Mouse (Mus musculus) left cerebral cortex, postnatal 14 days (tissue): ENCODE measurements around the gene Bnc1. TPM values are rescaled to one million over a fixed set of nuclear protein-coding genes. Genes with fewer than 3 reads are reported as not detected.

Source experiments
- DNase-seq, 2 experiments: peaks; one replicate each; pipeline ENCODE4 v3.0.0; 2021 to 2022; ENCODE audit warnings: low spot score in 2 of 2, mixed read lengths in 1 of 2
- intact Hi-C: fragments of 180-260 bp; cut with DNase I; formaldehyde crosslinking; loops from one replicate; pipeline ENCODE4 v1.15.1; 2025
- long read RNA-seq, 2 experiments: library from polyadenylated mRNA; stranded (forward); transcript quantifications; one replicate each; pipeline ENCODE4 v2.0.0; 2021
- total RNA-seq, 2 experiments: library from RNA; stranded (reverse); gene quantifications; 2 replicates each; pipeline ENCODE4 v1.2.3; 2021

Gene Bnc1
- total RNA-seq: not detected
- long read RNA-seq, experiment 1: 0 reads
- long read RNA-seq, experiment 2: 0 reads

GRCm38 (mm10) chr7:81992131-81993061, at the start of gene Bnc1:
Gene Bnc1, minus strand, starts transcription at chr7:81992292.
- DNase-seq: no peak
- intact Hi-C loops: no loop called here

- intact Hi-C loops: no loop called here
- no peak for DNase-seq
Observed at GRCm38 (mm10) chr7:82033347-82033746, 41.3 kb upstream of the Bnc1 start.

DNA sequence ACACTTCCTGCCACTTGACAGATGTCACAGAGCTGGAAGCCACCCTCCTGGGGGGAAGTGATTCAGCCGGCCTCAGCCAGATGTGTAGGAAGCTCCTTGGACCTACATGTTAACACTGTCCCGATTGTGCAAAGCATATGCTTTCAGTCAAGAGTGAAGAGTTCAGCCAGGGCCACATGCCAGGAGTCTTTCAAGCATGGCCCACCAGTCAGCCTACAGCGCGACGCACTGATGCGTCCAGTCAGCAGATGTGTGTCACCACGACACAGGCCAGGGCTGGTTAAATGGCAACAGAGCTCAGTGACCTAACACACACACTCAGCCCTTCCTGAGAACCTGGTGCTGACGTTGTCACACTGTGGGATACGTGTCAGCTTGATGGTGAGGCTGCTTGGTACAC, 37.6 kb upstream of the Bnc1 start:
- intact Hi-C loops: no loop called here
- no peak for DNase-seq

DNA sequence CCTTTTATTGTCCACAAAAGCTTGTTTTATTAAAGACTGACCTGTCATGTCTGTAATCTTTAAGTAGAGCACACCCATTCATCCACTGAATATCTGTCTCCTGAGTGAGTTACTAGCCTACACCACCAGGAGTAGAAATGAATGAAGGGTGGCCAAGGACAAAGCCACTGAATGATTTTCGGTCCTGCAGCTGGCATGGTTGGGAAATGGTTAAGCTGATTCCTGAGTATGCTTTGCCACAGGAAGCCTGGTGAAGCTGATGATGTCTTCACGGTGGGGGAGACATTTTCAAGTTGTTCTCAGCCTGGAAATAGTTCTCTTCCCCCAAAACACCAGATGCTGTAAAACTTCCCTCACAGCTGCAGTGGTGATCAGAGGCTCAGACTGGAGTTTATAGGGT, 33.7 kb upstream of the Bnc1 start:
- intact Hi-C loops: no loop called here
- DNase-seq: peak in 1 of 2 experiments; percentile 17

GRCm38 (mm10) chr7:82023676-82024075, 31.6 kb upstream of the Bnc1 start:
- intact Hi-C loops: no loop called here
- DNase-seq: no peak

DNA sequence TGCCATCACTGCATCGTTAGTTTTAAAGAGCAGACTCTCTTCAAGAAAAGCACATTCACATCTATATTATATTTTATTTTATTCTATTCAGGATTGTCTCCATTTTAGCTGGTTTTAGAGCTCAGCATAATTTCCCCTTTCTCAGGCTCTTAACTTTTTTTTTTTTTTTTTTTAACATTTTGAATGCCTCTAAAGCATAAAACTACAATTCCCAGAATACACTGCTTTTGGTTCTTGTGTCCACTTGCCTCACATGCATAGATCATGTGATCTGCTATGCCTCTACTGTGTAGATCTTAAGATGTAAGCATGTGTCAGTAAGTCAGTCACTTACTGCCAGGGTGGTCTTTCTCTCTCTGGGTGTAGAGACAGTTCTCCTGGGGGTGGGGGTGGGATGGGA, 30.3 kb upstream of the Bnc1 start:
- intact Hi-C loops: no loop called here
- DNase-seq: no peak

DNA sequence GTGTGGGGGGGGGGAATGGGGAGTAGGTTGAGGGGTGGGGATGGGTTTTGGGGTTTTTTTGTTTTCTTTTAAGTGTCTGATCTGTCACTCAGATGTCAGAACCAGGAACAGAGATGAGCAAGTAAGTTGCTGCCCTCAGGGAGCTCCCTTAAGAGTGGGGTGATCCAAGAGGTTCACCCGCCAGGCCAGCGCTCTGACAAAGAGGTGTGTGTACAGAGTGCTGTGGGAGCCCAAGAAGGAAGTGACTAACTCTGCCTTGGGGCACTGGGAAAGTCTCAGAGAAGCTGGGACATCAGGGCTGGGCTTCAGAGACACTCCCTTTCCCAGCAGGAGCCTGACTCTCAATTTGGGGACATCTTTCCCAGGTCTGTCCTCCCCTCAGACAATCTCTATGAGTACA, 25.9 kb upstream of the Bnc1 start:
- intact Hi-C loops: no loop called here
- DNase-seq: no peak

DNA sequence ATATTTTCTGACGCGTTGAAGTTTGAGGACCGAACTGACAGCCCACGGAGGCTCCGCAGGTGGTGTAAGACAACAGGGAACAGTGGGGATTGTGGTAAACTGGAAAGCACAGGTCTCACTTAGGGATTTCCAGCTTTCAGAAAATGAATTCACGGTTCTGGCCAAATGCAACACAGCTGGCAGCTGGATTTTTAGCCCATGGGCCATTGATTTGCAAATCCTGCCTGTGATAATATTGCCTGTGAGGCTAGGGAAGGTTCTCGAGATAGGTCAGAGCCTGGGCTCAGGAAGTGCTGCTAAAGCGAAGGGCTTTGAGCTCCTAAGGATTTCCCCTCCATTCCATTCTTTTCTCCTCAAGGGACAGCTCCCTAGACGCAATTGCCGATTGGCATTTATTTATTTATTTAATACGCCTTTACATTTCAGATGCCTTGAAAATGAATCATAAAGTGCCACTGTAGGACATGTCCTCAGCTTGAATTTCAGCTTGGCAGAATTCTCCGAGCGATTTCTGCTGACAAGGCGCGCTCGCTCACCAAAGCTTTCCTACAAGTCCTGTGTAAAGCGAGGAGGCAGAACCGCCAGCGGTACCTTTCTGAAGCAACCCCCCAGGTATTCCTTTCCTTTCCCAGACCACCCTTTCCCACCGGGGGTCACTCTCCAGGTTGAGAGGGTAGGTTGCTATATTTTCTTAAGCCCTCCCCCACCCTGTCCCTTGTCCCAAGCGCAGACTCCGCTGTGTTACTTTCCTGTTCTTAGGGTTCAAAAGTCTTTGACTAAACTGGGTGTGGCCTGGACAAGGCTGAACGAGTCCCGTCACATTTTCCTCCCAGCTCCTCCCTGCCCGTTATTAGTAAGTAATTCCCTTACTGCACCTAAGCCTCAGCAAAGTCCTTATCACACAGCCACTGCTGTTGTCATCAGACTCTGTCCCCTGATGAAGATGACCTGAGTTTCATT, 24.9 kb upstream of the Bnc1 start:
- DNase-seq: peak in 1 of 2 experiments; percentile 16
- intact Hi-C loops: no loop called here

- intact Hi-C loops: no loop called here
- DNase-seq: no peak
Observed at GRCm38 (mm10) chr7:82012472-82012871, 20.4 kb upstream of the Bnc1 start.

GRCm38 (mm10) chr7:82011534-82012401, 19.7 kb upstream of the Bnc1 start:
- intact Hi-C loops: no loop called here
- DNase-seq: no peak

DNA sequence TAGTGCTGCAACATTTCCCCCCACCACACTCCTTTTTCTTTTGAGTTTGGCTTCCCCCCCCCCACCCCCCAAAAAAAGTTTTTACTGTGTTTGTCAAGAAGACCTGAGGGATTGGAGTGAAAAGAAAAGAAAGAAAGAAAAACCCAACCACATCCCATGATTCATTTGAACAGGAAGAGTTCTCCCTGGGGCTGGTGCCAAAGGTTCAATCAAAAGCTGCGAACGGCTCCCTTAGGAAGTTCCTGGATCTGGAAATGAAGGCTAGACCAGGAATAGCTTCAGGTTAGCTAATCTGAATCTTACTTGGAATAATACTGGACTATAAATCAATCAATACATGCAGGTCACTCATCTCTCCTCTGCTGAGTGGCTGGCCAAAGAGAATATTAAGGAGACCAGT, 15.1 kb upstream of the Bnc1 start:
- no peak for DNase-seq
- intact Hi-C loops: no loop called here

DNA sequence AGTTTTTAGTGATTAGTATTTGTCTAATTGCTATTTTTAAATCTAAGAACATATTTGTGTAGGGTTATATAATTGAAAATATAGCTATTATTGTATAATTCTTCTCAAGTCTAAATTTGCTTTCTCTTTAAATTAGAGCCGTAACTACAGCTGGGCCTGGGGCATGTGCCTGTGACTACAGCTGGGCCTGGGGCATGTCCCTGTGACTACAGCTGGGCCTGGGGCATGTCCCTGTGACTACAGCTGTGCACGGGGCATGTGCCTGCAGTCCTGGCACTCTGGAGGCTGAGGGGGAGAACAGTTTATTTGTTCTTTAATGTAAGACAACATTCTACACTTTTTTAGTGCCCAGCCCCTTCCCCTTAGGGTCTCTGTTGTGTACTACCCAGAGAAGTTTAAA, 12.1 kb upstream of the Bnc1 start:
- no peak for DNase-seq
- intact Hi-C loops: no loop called here

DNA sequence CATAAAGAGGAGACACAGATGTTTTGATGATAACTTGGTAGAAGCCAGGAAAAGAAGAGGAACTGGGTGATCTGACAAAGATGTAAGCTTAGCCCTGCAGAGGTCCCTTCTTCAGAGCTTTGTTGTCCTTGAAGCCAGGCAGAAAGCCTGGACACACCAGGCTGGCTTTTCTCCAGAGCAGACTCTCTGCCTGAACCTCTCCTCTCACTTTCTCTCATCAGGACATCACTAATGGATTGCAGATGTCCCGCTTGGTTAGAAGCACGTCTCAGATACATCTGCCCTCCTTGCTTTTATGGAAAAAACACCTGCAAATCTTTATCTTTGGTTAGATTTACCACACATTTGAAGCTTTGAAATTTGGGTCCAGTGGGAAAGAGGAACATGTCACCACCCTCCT, 7.7 kb upstream of the Bnc1 start:
- intact Hi-C loops: no loop called here
- DNase-seq: no peak

GRCm38 (mm10) chr7:81999372-81999771, 7.3 kb upstream of the Bnc1 start:
- intact Hi-C loops: no loop called here
- DNase-seq: no peak

DNA sequence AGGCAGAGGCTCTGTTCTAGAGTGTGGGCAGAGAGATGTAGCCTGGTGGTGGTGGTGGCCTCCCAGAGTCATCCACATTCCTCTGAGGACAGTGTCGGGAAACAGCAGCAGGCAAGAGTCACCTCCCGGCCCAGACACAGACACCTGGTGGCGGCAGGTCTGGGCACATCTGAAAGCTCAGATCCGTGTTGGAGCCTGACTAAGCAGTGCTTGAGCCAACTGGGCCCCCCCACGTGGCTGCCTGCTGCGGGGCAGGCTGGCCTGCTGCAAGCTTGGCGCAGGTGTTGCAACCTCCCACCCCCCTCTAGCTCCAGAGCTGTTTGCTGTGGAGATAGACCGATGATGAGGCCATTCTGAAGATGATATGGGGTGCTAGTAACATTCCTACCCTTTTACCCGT, 3.9 kb upstream of the Bnc1 start:
- intact Hi-C loops: no loop called here
- no peak for DNase-seq

DNA sequence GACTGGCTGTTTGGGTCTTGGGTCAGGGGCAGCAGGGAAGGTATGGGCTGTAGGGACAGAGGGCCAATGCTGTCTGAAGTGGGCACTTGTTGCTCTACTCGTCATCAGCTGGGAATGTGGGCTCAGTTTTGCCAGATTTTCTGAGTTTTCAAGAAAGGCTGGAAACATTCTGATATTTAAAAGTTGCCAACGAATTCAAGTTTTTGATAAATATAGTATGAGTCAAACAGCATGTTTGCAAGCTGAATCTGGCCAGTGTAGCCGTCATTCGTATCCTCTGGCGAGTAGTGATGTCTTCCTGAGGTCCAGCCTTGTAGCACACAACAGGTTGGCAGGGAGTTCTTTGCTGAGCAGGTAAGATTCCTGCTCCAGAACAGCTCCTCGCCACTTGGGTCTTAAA, 3.0 kb upstream of the Bnc1 start:
- DNase-seq: no peak
- intact Hi-C loops: no loop called here

- intact Hi-C loops: no loop called here
- DNase-seq: no peak
Observed at GRCm38 (mm10) chr7:81993140-81993539, 1.0 kb upstream of the Bnc1 start.

DNA sequence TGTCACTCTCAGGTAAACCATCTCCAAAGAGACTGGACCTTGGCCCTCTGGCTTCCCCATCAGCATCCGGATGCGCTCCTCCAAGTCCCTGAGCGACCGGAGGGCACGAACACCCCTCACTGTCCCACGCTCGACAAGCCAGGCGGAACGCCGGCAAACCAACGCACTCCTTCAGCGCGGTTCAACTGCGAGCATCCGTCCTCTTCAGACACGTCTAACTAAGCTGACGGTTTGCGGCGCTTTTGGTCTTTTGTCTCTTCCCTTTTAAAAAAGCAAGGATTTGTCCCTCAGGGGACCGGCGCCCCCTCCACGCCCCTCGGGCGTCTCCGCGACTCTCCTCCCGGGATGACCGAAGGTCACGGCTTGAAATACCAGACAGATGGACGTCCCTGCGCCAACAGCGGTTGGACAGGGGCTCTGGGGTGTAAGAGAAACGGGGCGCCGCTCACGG, 456 bp downstream of the Bnc1 start:
- intact Hi-C loops: no loop called here
- DNase-seq: no peak

DNA sequence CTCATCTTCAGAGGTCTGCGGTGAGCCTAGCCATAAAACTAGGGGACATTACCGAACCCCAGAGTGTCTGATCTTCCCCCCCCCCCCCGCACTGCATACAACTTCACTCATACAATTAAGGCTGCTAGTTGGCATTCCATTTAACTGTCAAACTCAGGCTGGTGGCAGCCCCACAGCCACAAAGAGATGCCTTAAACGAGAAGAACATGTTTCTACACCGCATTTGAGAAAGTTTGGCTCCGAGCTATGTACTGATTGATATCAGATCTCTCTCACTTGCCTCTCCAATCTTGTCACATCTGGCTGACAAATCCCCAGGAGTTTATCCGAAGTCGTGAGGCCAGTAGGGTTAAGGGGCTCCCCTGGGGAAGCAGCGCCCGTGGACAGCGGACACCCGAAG, 976 bp downstream of the Bnc1 start:
- DNase-seq: no peak
- intact Hi-C loops: no loop called here
